Mouse (Mus musculus) ES-E14 (cell line): ENCODE results near the gene Serinc3. TPM values are rescaled to one million over a fixed set of nuclear protein-coding genes. Genes with fewer than 3 reads are reported as not detected.
"Not testable (repeated sequence)": the region's sequence is repeated elsewhere in the genome, so short reads cannot be mapped to it uniquely, and the experiment has no call there.

ENCODE experiments used
- DNase-seq: peaks from one replicate; pipeline ENCODE4 v3.0.0-alpha.2; 2013; ENCODE audit warnings: low read depth, low spot score
- H3K27ac ChIP-seq: 2 replicates; pipeline ENCODE4 v1.5.1; 2012; ENCODE audit warnings: low read depth, mild to moderate bottlenecking, low read length, moderate library complexity, mixed read lengths; ENCODE audit not compliant: poor library complexity, insufficient read depth, severe bottlenecking
- H3K36me3 ChIP-seq: 2 replicates; pipeline ENCODE4 v1.6.1; 2012; ENCODE audit warnings: mild to moderate bottlenecking, low read length, moderate library complexity, mixed read lengths; ENCODE audit not compliant: control insufficient read depth, poor library complexity, insufficient read depth, severe bottlenecking
- H3K4me1 ChIP-seq, 2 experiments: fragments of 150-350 bp in 1 of 2; sonication (generic) in 1 of 2; 2 replicates each; pipeline ENCODE4 v1.6.1; 2012; ENCODE audit warnings: low read length in 2 of 2, mild to moderate bottlenecking in 1 of 2, mixed read lengths in 1 of 2; ENCODE audit not compliant: control insufficient read depth in 2 of 2, insufficient read depth in 2 of 2, poor library complexity in 1 of 2
- H3K4me3 ChIP-seq, 2 experiments: fragments of 150-350 bp in 1 of 2; sonication (generic) in 1 of 2; 2 replicates each; pipeline ENCODE4 v1.5.1; 2012; ENCODE audit warnings: low read length in 2 of 2, low read depth in 1 of 2, mild to moderate bottlenecking in 1 of 2, mixed read lengths in 1 of 2; ENCODE audit not compliant: insufficient read depth in 1 of 2, poor library complexity in 1 of 2, severe bottlenecking in 1 of 2
- H3K9ac ChIP-seq: 2 replicates; pipeline ENCODE4 v1.6.1; 2012; ENCODE audit warnings: low read depth, mild to moderate bottlenecking, low read length, mixed read lengths; ENCODE audit not compliant: poor library complexity, insufficient read depth, severe bottlenecking
- H3K9me3 ChIP-seq: fragments of 150-350 bp; sonication (generic); 2 replicates; pipeline ENCODE4 v1.6.1; 2012; ENCODE audit warnings: low read depth, mild to moderate bottlenecking, low read length; ENCODE audit not compliant: control insufficient read depth, insufficient read depth
- CHD2 ChIP-seq: IDR thresholded peaks from 2 replicates; pipeline ENCODE4 v1.6.1; 2014; ENCODE audit warnings: mild to moderate bottlenecking, low read depth, low read length, inconsistent platforms
- HCFC1 ChIP-seq: IDR thresholded peaks from 2 replicates; pipeline ENCODE4 v1.6.1; 2012; ENCODE audit warnings: low read length, inconsistent platforms, borderline replicate concordance; ENCODE audit not compliant: insufficient read depth
- MAFK ChIP-seq: IDR thresholded peaks from 2 replicates; pipeline ENCODE4 v1.6.1; 2014; ENCODE audit warnings: mild to moderate bottlenecking, low read depth, low read length, inconsistent platforms; ENCODE audit not compliant: insufficient read depth
- ZC3H11A ChIP-seq: IDR thresholded peaks from 2 replicates; pipeline ENCODE4 v1.6.1; 2012; ENCODE audit warnings: low read depth, mild to moderate bottlenecking, inconsistent platforms, low read length, borderline replicate concordance
- ZNF384 ChIP-seq: IDR thresholded peaks from 2 replicates; pipeline ENCODE4 v1.6.1; 2012; ENCODE audit warnings: low read depth, low read length, inconsistent platforms
- in situ Hi-C, 2 experiments: fragments of 600-800 bp; cut with MboI; formaldehyde crosslinking; loops; one replicate each; pipeline ENCODE4 v1.15.1; 2025; ENCODE audit warnings: low sequenced_read_pairs in 2 of 2, inconsistent platforms in 1 of 2; ENCODE audit not compliant: unreplicated experiment in 2 of 2
- total RNA-seq: library from RNA; depleted of rRNA; stranded (reverse); fragments of 300-350 nt; gene quantifications from 2 replicates; pipeline ENCODE4 v1.2.3, GENCODE M21; 2012

Gene Serinc3
- total RNA-seq, 1 experiment, result 59.3 TPM

DNA sequence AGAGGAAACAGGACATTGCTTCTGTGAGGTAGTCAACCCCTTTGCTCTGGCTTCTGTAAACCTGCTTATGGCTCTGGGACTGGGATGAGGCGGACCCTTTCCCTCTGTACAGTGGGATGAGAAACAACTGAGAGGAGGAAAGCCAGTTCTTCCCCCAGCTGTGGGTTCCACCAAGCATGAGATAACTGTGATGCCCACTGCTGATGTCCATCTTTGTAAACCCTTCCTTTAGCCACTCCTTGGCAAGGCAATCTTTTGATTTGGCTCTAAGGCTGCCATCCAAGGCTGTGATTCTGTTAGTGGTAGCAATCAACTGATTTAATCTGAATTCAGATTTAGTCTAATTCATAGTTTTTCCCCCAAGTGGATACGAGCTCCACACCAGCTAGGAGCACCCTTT, 12.6 kb upstream of the Serinc3 start:
- no peak overlapping the region for H3K27ac ChIP-seq
- no peak overlapping the region for H3K4me3 ChIP-seq
- TF ChIP-seq MAFK, result no peak
- TF ChIP-seq ZC3H11A, result no peak
- no peak for TF ChIP-seq HCFC1
- TF ChIP-seq CHD2, result no peak
- no peak for TF ChIP-seq ZNF384
- in situ Hi-C loops, result no loop called here
- H3K36me3 ChIP-seq, result no peaks in the 10 kb centered on the region
- H3K9me3 ChIP-seq, result no peaks in the 10 kb centered on the region
- no peak for DNase-seq
- H3K4me1 ChIP-seq, result peaks cover 0 to 2% of the 10 kb centered on the region in 2 experiments; a peak in 1 of 4 replicates
- H3K9ac ChIP-seq, result no peak overlapping the region

DNA sequence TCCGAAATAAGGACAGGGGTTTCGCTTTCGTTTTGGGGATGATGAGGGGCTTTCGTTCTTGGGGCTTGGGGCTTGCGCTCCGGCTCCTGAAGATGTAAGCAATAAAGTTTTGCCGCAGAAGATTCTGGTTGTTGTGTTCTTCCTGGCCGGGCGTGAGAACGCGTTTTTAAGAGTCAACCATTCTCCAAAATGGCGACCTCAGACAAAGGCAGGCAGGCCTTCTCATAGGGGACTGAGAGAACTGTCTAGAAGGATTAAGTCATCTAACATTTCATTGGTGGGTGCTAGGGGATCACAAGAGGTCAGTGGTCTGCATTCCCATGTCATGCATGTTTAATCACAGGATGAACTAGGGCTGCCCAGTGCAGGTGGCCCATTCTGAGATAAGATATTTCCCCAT, 10.8 kb upstream of the Serinc3 start:
- in situ Hi-C loops, H3K4me1 ChIP-seq, DNase-seq, H3K9me3 ChIP-seq, H3K9ac ChIP-seq, H3K36me3 ChIP-seq, H3K4me3 ChIP-seq, H3K27ac ChIP-seq: not testable (repeated sequence)

DNA sequence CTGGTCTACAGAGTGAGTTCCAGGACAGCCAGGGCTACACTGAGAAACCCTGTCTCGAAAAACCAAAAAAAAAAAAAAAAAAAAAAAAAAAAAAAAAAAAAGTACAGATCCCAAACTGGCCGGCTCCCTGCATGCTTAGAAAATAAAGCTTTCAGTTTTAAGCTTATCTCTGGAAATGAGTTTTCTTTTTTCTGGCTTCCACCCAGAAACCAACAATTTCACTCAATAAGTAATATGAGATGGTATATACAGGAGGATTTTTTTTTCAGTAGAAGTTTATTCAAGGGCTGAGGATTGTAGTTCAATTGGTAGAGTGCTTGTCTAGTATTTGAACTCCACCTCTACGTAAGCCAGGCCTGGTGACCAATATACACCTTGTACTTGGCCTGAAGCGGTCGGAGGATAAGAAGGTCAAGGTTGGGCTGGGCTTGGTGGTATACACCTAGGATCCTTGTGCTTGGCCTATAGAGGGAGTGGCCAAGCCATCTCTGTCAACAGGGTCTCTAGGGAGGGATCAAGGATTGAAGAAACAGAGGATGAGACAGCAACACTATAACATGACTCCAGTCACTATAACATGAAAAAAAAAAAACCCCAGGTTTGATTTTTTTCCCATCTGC, 1.6 kb upstream of the Serinc3 start:
- Histone ChIP-seq H3K27ac (no peak overlapping the region), H3K9me3 (no peaks in the 10 kb centered on the region), H3K36me3 (no peaks in the 10 kb centered on the region), H3K9ac (no peak overlapping the region), H3K4me1 (peaks cover 0 to 5% of the 10 kb centered on the region in 2 experiments; a peak in 1 of 4 replicates), H3K4me3 (no peak overlapping the region)
- in situ Hi-C loops, result no loop called here
- no peak for DNase-seq
- TF ChIP-seq CHD2 (no peak), ZNF384 (no peak), HCFC1 (no peak), ZC3H11A (no peak), MAFK (no peak)

DNA sequence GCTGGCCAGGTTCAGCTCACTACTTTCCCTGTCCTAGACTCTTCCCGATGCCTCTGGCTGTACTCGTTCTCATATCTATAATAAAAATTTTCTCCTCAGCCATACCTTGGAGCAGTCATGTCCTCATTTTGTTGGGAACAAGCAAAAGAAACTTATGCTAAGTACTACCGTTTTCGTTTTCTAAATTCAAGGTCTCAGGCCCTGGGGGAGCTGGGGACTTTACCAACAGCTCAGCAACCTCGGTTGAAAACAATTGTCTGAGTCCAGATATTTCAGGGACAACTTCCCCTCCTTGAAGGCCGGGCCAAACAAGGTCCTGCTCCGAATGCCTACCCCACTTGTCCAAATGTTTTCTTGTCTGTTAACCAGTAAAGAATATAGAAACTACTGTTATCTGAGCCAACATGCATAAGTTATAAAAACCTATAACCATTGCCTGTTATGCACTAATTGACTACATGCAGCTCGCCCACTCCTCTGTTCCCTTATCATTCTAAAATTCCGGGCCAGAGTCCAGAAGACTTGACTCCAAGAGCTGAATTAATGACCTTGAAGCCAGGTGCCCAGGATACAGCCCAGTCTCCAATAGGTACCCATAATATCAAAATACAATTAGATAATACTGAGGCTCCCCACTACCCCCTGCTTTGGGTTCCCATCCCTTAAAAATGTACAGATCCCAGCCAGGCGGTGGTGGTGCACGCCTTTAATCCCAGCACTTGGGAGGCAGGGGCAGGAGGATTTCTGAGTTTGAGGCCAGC, 949 bp upstream of the Serinc3 start:
- no peak overlapping the region for H3K4me3 ChIP-seq
- H3K9ac ChIP-seq, result no peak overlapping the region

DNA sequence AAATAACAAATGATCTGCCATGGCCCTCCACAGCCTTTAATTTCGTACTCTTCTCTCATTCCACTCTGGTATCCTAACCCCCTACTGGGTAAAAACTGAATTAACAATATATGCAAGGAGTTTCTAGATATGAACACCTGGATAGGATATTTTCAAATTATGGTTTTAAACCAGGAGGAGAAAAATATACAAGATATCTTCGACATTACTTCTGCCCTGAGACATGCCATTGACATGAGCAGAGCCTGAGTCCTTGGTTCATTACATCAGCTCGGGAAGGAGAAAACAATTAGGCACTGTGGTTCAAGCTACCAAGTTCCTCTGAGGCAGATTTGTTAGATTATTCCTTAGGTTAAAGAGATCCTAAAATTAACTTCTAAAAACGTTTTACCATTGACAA, 884 bp downstream of the Serinc3 start:
- peaks cover 0 to 5% of the 10 kb centered on the region in 2 experiments; a peak in 1 of 4 replicates for H3K4me1 ChIP-seq
- peak overlapping the region; percentile 53; the same call in 1 of the 2 replicates for H3K9ac ChIP-seq
- H3K36me3 ChIP-seq, result no peaks in the 10 kb centered on the region; the same call in 1 of the 2 replicates
- H3K27ac ChIP-seq, result no peak overlapping the region
- TF ChIP-seq ZNF384, result no peak
- TF ChIP-seq ZC3H11A, result no peak
- TF ChIP-seq CHD2, result no peak
- no peak for TF ChIP-seq MAFK
- no peak for TF ChIP-seq HCFC1
- no peak for DNase-seq
- in situ Hi-C loops, result no loop called here
- H3K9me3 ChIP-seq, result no peaks in the 10 kb centered on the region
- H3K4me3 ChIP-seq, result peak overlapping the region; percentile 86 to 99

More for the DNA sequence above, 949 bp upstream of the Serinc3 start:
- Histone ChIP-seq H3K36me3 (no peaks in the 10 kb centered on the region), H3K4me1 (peaks cover 0 to 5% of the 10 kb centered on the region in 2 experiments; a peak in 1 of 4 replicates), H3K9me3 (no peaks in the 10 kb centered on the region), H3K27ac (no peak overlapping the region)
- in situ Hi-C loops, result no loop called here
- DNase-seq, result no peak
- TF ChIP-seq MAFK (no peak), CHD2 (no peak), ZNF384 (no peak)
